Mouse (Mus musculus) layer of hippocampus, adult 11-12 months (tissue): ENCODE data around the gene Limch1.

Experiments
- DNase-seq: peaks from one replicate; pipeline ENCODE4 v3.0.0; 2022; ENCODE audit warnings: low spot score

The Limch1 gene

GRCm38 (mm10) chr5:66747761-66748430 lies 2.3 kb downstream of the Limch1 start:
- no peak for DNase-seq

GRCm38 (mm10) chr5:66748448-66749115 lies 3.0 kb downstream of the Limch1 start:
- no peak for DNase-seq

GRCm38 (mm10) chr5:66750641-66751040 lies 5.0 kb downstream of the Limch1 start:
- no peak for DNase-seq

DNA sequence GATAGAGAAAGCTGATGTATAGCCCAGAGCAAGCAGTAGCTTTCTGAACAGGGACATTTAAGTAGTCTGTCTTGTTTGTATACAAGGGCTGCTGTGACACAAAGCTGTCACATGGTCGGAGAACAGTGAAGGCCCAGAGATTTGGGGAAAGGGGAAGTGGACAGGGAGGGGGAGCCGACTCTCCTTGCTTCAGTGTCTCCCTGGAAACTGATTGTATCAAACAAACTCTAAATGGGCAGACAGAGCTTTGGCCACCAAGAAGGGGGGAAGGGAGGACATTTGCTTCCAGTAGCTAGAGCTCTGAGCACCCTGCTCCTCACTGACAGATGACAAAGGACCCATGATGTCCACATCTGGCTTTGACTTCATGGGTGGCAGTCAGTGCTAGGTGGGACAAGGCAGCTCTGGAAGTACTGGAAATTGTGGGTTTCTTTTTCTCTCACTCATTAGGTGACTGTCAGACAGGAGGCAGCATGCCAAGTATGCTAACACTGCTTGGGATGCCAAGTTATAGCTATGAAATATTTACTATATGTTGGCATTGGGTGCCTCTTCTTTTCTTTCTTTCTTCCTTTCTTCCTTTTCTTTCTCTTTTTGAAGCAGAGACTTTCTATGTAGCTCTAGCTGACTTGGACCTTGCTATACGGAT lies 5.8 kb downstream of the Limch1 start:
- DNase-seq, result peak; percentile 65

DNA sequence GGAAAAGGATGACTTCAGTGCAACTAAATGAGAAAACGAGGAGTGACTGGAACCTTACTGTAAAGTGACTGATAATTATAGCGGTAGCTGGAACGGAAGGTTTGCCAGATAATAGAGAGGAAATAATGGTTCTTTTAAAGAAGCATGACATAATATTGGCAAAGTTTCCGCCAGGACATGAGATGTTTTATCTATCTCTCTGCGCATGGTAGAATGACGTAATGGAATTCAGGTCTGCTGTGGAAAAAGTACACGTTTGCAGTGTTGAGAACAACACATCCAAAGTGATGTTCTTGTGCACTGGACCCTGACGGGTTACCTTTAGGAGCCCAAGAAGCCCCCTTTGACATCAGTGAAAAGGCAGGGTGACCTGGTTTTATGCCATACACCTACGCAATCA lies 8.0 kb downstream of the Limch1 start:
- DNase-seq, result no peak

DNA sequence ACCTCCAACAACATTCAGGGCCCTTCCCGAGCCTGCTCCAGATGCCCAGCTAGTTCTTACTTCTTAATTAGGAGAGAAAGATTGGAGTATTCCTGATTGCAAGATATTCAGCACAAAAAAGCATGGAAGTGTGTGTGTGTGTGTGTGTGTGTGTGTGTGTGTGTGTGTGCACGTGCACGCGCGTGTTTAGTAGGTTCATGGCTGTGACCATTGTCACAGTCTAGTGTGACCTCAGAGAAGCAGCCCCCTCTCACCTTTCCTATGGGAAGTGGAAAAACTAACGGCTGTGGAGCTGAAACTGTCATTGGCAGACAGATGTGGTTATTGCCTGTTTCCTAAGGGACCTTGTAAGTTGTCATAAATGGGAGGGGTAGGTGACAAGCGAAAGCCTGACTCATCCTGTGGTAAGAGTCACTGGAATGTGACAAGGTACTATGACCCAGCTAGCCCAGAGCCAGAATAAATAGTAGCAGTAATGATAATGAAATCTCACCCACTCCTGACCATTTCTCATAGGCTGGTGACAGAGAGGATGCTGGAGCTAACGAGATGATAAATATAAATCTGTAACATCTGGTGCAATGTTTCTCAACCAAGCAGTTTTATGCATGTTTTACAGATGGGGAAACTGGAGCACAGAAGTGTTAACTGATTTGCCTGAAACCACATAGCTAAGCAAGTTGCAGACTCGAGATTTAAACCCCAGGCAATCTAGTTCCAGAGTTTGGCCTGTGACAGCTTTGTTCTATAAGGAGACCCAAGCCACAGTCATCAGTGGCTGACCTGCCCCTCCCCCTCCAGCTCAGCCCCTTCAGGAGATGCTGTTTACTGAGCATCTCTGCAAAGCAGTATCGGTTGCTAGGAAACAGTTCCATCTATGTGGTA lies 11.4 kb downstream of the Limch1 start:
- no peak for DNase-seq

DNA sequence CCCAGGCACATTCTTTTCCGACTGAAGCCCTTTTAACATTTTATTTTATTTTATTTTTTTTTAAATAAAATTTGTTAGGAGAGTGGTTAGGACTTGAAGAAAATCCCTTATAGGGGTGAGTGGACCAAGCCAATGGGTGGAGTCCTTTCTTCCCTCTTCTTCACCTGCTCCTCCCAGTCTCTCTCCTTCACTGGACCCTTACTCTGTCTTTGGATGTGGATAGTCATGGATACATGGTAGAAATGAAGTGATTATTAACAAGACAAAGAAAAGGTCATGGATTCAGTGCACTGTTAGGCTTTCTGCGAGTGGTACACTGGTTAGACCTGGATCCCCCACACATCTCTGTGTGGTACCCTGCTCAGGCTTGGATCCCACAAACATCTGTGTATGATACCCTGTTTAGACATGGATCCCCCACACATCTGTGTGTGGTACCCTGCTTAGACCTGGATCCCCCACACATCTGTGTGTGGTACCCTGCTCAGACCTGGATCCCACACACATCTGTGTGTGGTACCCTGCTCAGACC lies 12.1 kb downstream of the Limch1 start:
- no peak for DNase-seq

- DNase-seq, result no peak
Observed at GRCm38 (mm10) chr5:66759354-66759753, 13.7 kb downstream of the Limch1 start.

GRCm38 (mm10) chr5:66760747-66761146 lies 15.1 kb downstream of the Limch1 start:
- DNase-seq, result no peak

DNA sequence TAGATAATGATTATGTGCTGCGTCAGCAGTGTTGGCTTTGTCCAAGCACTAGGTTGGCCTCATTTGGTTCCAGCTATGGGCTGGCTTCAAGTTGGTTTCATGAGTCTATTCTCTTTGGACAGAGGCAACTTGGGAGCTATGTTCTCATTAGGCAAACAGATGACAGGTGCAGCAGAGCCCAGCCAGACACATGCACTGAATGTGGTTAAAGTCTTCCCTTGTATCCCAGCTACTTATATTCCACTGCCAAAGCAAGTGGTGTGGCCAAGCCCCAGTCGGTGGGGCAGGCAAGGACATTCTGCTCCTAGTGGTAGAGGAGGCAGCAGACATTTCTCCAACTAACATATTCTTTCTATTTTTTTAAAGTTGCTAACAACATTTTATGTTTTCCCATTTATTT lies 16.4 kb downstream of the Limch1 start:
- DNase-seq, result no peak

- no peak for DNase-seq
Observed at GRCm38 (mm10) chr5:66764129-66764528, 18.5 kb downstream of the Limch1 start.

- DNase-seq, result no peak
Observed at GRCm38 (mm10) chr5:66765911-66766310, 20.3 kb downstream of the Limch1 start.

DNA sequence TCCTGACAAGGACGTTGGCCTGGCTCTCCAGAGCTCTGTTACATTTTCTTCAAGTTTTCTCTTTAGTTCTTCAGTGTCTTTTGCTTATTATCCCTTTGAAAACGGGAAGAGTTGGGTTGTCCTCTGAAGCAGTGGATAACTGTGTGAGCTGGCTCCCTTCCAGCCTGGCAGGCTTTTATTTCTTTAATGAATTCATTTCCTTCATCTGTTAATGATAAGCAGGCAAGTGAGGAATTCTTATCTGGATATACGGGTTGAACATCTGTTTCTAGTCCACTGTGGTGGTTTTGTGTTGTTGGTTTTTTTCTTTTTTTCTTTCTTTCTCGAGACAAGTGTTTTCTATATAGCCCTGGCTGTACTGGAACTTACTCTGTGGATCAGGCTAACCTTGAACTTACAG lies 22.4 kb downstream of the Limch1 start:
- DNase-seq, result no peak

GRCm38 (mm10) chr5:66769070-66769469 lies 23.4 kb downstream of the Limch1 start:
- no peak for DNase-seq

- DNase-seq, result no peak
Observed at GRCm38 (mm10) chr5:66769558-66769957, 23.9 kb downstream of the Limch1 start.

DNA sequence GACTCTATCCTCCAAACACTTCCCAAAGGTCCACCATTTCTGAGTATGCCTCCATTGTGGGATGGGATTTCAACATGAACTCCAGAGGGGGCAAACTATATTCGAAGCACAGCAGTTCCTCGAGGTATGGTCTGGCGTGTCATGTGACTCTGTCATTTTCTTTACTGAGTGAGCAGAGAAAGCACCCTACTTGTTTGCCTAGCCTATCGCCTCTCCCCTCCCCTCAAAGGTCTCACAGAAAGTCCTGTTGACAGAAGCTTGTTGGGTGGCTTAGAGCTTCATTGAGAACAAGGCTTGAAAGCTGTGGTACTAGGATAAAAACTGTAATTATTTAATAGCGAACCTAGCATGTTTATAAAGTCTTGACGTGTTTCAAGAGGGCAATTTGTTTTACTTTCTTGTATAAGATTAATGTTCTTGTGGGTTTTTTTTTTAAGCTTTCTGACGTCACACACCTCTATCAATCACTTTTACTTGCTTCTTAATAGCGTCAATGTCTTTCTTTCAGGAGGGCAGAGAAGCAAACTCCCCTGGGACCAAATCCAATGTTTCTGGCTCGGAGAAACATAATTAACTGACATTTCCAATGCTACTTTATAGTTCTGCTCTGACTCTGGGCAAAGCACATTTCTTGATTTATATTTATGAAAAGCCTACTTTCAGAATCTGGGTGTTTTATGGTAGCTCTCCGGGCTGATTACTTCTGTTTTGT lies 32.5 kb downstream of the Limch1 start:
- DNase-seq, result no peak

DNA sequence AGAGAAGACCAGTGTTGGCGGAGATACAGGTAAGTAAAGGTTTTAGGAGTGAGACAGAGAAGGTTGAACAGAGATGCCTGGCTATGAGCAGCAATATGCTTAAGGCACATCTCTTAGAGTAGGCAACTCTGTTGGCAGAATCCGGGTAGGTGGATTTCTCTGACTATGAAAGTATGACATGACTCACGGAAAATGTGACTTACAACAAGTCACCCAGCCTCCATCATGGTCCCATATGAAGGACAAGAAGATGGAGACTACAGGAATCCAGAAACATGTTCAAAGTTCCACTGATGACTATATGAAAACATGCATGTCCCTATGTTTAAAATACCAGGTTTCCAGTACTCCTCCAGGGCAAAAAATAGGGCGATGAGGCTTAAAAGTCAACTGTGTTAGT lies 34.7 kb downstream of the Limch1 start:
- DNase-seq, result no peak

DNA sequence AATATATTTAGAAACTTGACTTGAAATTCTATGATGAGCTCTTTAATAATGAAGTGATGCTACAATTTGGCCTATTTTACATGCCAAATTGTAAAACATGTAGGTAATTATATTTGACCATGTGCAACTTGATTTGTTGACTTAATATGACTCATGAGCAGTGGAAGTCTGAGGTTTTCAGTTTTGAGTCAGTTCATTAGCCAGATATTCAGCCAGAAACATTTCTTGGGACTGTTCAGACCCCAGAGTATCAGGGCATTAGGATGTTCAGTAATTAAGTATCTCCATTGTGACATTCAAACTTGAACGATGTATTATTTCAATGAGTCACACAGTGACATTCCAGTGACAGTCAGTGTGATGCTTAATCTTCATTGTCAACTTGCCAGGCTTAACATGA lies 35.9 kb downstream of the Limch1 start:
- no peak for DNase-seq

DNA sequence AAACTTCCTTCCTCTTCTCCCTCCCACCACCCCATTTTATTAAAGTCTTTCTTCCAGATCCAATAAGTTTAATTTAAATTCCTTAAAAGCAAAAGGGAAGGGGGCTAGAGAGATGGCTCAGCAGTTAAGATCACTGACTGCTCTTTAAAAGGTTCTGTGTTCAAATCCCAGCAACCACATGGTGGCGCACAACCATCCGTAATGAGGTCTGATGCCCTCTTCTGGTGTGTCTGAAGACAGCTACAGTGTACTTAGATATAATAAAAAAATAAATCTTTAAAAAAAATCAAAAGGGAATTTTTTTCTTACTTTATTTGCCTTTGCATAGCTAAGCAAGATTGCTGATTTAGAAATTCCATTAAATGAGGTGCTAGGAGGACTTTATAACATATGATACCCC lies 37.2 kb downstream of the Limch1 start:
- no peak for DNase-seq

DNA sequence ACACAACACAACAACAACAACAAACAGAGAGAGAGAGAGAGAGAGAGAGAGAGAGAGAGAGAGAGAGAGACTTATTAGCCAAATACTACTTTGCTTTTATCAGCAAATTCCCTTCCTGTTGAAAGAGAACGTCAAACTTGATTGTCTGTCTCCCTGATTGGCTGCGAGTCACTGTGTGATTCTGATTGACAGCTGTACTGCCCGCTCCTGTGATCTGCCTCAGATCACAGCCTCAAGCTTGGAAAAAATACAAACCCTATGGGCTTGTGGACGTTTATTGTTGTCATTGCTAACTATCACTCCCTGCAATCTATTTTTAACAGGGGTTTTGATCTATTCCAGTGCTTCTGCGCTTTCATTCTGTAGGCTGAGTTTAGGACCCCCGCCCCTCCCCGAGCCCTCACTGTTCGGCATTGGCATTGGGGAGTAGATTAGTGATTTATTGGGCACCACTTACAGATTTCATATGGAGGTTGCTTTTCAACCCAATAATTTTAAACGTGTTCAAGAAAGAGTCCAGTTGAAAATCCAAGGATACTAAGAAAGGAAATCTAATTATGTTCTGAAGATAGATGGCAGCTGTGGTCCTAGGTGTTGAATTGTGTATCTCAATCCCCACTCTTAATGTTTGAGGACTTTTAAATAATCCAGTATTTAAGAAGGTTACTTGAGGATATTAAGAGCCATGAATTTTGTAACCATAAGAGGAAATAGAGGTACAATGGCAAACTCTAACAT lies 39.2 kb downstream of the Limch1 start:
- no peak for DNase-seq
